Mouse (Mus musculus) gonadal fat pad, adult 2 months (tissue): ENCODE measurements around the gene Gm45808. TPM values are rescaled to one million over a fixed set of nuclear protein-coding genes. Genes with fewer than 3 reads are reported as not detected.
"Not testable (repeated sequence)": the region's sequence is repeated elsewhere in the genome, so short reads cannot be mapped to it uniquely, and the experiment has no call there.

Source experiments
- DNase-seq: peaks from one replicate; pipeline ENCODE4 v3.0.0-alpha.2; 2012; ENCODE audit warnings: low read depth
- polyA plus RNA-seq: library from polyadenylated mRNA; depleted of rRNA; stranded (reverse); fragments of >200 nt; gene quantifications from 2 replicates; pipeline ENCODE4 v1.2.3, GENCODE M21; 2012; rRNA removed

Gm45808 gene
- polyA plus RNA-seq = 1.2 and 6.9 TPM in 2 replicates

DNA sequence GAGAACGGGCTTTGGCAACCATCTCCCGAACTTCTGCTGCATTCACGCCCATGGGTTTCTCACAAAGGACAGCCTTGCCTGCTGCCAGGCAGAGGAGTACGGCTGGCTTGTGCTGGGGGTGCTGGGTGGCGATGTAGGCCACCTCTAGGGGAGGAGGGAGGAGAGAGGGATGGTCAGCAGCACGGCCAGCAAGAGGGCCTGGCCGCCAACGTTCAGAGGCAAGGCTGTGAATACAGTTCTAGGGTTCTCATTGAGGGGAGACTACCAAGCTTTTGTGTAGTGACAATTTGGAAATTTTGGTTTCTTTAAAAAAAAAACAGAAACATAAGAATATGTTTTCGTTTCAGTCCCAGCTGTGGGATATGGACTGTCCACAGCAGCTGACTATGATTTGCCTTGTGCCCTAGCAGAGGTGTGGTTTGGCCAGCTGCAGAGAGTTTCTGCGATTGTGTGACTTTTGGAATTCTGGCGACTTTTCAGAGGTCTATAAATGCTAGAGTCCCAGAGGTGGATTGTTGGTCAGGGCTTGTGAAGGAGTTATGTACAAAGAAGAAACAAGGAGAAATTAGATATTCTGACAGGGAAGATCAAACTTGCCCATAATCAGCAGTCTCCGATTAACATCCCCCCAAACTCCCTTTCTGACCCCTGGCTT, at the start of gene Gm45808:
Gm45808 (minus strand) TSS at position 51 of the 655 bp plus-strand sequence.
- DNase-seq = no peak

- DNase-seq = peak; percentile 61
These were observed 49.1 kb upstream of the Gm45808 start for GRCm38 (mm10) chr7:45535676-45536075.

- no peak for DNase-seq
These were observed 44.0 kb upstream of the Gm45808 start for GRCm38 (mm10) chr7:45530643-45531042.

DNA sequence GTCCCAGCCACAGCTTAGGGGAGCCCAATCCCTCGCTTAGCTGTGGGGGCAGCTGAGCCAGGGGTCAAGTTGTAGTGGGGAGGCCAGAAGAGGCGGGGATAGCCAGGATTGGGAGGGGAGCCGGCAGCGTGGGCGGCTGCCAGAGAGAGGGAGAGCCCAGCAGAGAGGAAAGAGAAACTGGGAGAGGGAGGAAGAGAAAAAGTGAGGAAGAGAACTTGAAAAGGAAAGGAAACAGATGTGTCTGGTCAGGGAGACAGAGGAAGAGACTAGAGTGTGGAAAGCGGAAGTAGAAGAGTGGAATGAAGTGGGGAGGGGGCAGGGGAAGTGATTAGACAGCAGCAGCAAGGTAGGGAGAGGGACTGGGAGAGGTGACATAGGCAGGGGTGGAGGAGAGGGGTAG, 42.9 kb upstream of the Gm45808 start:
- DNase-seq = no peak

- not testable (repeated sequence) for DNase-seq
These were observed 40.6 kb upstream of the Gm45808 start for GRCm38 (mm10) chr7:45527169-45527568.

DNA sequence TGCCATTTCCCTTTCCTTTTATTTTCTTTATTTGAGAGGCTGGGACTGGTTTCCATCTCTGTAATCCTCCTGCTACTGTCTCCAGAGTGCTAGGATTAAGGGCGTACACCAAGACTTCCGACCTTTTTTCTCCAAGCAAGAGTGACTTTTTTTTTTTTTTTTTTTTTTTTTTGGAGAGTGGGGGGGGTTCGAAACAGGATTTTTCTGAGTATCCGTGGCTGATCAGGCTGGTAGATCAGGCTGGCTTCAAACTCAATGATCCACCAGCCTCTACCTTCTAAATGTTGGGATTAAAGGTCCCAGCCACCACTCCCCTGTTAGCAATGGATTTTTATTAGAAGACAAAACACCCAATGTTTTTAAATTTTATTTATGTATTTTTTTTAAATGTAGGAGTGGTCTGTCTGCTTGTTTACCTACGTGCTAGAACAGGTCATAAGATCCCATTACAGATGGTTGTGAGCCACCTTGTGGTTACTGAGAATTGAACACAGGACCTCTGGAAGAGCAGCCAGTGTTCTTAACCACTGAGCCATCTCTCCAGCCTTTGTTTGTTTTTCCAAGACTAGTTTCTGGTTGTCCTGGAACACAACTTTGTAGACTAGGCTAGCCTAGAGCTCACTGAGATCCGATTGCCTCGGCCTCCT, 40.0 kb upstream of the Gm45808 start:
- DNase-seq = no peak

DNA sequence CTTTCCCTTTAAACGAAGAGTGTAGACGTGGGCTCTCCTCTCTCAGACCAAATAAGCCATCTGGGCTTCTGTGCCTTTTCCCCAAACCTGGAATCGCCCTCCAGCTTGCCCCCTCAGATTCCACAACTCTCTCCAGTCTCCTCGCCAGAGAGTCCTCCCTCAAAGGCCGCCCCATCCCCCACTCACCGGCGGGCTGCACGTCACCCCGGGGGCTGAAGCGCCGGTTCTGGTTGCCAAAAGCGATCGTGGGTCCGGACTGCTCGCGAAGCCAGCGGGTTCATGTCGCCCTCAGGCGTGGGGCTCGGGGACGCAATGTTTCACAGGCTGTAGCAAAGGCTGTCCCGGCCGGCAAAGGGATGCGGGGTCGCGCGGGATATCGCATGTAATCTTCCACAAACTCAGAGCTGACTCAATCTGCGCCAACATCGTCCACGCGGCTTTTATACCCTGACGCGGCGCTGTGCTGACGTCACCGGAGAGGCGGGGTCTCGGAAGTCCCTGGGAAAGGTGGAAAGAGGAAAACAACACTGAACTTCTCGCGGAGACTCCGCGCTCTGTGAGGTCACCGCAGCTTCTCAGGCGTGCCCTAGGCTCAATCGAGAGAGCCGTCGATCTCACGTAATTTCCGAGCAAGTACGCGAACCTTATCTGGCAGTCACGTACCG, 39.3 kb upstream of the Gm45808 start, which contains the start of the genes Ppp1r15a and Plekha4:
Ppp1r15a (minus strand) TSS at position 460 of the 665 bp plus-strand sequence.
Plekha4 (plus strand) TSS at position 522 of the 665 bp plus-strand sequence.
- DNase-seq = no peak

DNA sequence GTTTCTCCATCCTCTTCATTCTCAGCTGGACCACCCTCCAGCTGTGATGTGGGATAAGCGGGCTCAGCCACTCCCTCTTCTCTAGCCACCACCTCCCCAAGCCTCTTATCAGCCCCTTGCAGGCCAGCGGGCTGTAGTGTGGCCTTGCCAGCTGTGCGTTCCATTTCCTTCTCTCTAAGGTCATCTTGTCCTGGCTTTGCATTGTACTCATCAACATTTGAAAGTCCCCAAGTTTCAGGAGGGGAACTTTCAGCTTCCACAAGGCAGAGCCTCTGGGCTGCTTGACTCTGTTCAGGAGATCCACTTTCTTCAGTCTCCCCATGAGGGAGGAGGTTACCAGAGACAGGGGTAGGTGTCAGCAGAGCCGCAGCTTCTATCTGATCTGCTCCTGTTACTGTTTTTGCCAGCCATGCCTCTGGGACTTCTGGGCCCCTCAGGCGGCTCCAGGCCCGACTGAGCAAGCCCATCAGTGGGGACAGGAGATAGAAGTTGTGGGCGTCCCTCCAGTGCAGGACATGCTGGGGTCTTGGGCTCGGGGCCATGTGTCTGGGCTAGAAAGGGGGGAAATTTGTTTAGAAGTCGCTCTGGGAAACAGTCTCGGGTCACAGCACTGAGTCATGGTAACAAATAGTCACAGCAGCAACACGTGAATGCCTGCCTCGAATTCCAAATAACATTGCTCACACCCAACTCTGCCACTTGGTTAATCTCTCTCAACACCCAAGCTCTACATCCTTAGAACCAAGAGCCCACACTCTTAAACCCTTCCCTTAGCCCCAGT, 38.4 kb upstream of the Gm45808 start:
- no peak for DNase-seq

GRCm38 (mm10) chr7:45523678-45524170, 37.1 kb upstream of the Gm45808 start:
- no peak for DNase-seq

DNA sequence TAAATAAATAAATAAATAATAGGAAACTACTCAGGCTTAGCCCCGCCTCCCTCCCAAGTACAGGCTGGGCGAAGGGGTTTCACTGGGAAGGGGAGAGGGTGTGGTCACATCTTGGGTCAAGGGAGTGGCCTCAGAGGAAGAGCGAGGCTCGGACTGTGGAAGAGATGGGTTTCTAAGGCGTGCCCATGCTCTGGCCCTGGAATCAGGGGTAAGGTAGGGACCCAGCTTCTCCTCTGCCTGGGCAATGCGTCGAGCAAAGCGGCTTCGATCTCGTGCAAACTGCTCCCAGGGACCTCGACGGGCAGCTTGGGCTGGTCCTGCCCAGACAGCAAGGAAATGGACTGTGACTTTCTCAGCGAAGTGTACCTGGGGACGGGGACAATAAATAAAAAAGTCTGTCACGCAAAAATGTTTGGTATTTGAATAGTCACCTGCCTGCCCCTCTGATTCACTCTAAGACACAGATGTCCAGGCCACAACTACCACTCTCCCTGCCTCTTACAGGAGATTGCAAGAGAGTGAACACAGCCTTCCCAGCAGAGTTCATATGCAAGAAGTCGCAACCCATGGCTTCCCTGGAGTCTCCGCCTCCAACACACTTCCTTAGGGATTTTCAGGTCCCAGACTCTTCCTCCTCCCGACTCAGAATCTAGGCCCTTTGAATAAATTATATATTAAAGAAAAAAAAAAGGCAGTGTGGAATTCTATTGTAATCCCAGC, 36.5 kb upstream of the Gm45808 start:
- DNase-seq = no peak

GRCm38 (mm10) chr7:45522194-45522752, 35.7 kb upstream of the Gm45808 start:
- DNase-seq = no peak

DNA sequence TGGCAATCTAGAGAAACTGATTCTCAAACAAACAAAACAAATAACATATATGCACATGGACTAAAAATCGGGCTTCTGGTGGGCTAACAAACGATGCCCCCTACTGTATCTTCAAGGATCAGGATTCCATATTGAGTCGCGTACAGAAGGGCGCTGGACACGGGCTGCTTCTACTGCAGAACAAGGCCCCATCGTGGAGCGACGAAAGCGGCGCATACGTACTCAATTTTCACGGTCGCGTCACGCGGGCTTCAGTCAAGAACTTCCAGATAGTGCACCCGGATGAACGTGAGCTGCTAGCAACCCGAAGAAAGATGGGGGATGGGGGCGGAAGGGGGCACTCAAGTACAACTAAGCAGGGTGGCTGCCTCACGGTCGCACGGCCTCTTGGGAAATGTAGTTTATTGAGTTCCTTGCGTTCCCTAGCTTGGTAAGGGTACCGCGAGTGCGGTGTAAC, 35.1 kb upstream of the Gm45808 start:
- DNase-seq = no peak

DNA sequence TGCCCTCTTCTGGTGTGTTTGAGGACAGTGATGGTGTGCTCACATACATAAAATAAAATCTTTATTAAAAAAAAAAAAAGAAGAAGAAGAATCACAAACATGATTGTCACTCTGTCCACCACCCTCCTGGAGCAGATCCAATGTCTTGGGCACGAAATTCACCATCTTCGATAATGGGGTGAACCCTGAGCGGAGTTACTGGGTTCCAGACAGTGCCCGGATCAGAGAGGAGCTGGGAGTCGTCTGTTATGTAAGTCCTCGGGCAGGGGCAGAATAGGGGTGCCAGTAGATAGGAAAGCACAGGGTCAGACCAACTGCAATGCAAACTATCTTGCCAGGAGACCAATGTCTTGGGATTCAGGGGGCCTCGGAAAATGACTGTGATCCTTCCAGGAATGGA, 34.0 kb upstream of the Gm45808 start:
- DNase-seq = no peak

DNA sequence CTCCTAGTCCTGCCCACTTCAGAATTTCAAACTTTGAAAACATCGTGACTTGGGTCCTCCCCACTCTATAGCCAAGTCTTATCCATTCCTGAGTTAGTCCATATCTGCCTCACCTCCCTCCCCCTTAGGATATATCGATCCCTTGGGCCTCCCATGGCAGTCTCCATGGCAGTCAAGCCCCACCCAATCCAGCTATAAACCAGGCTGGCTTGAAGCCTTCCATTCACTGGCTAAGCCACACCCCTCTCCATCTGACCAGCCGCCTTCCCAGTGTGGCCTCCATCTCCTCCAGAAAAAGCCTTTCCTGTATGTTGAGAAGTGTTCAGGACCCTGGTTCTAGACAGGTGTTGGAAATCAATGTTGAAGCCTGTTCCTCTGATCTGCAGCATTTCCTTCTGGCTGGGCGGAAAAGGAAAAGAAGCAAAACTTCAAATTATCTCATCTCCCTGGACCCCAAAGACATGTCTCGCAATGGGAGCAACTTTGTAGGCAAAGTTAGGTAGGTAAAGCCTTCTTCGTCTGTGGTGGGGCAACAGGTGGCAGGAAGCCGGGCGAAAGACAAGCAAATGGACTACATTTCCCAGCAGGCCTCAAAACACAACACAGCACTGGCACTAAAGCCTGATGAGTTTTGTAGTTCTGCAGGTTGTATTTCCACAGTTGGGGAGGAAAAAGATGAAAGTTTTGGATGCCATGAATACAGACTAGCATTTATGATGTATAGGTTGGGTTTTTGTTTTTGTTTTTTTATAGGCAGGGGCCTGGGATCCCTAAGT, 32.9 kb upstream of the Gm45808 start:
- no peak for DNase-seq

DNA sequence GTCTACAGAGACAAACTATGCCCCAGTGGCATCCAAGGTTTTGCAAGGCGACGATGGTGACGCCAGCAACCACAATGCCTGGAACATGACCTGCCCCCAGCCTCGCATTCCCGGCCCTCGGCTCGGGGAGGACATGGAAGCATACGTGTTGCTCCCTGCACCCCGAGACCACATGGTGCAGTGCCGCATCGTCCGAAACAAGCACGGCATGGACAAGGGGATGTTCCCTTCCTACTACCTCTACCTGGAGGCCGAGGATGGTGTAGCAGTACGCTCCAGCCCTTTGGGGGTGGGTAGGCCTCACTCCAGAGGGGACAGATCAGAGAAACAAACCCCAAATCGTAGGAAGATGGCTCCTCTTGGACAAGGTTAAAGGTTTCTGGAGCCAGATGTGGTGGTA, 32.0 kb upstream of the Gm45808 start:
- no peak for DNase-seq

DNA sequence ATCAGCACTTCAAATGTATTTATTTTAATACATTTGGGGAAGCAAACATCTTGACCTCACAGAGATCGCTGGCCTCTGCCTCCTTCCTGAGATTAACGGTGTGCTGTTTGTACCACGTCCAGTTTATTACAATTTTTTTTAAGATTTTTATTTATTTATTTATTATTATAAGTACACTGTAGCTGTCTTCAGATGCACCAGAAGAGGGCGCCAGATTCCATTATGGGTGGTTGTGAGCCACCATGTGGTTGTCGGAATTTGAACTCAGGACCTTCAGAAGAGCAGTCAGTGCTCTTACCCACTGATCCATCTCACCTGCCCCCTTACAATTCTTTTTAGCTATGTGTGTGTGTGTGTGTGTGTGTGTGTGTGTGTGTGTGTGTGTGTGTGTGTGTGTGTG, 30.2 kb upstream of the Gm45808 start:
- not testable (repeated sequence) for DNase-seq

DNA sequence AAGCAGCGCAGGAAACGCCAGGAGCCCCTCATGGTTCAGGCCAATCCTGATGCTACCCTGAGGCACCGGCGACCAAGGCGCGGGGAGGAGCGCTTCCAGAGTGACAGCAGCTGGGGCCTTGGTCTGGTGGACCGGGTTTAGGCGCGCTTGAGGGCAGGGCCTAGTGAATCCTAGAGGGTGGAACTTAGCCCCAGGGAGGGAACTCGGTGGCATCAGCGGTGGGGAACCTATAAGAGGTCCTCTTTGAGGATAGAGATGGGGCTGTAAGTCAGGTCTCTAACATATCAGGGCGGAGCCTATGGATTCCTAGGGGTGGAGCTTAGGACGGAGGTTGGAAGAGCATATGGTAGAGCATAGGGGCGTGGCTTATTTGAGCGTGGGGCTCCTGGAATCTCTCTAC, 28.8 kb upstream of the Gm45808 start:
- no peak for DNase-seq

DNA sequence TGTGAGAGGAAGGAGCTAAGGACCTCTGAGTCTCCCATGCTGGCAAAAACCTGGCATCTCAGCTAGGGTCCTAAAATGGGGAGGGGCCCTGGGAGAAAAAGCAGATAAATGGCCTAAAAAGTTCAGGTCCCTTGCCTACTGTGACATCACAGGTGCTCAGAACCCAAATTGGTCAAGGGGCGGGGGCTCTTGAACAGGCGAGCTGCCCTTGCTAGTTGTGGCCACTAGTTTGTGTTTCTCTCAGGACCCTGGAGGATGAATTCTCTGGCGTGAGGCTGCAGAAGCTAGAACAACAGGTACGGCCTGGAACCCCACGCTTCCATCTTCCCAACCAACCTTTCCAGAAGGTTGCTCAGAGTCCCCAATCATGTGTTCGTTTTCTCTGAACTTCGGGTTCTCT, 27.8 kb upstream of the Gm45808 start:
- DNase-seq = no peak

- no peak for DNase-seq
These were observed 23.5 kb upstream of the Gm45808 start, which contains the start of gene Nucb1 for GRCm38 (mm10) chr7:45509912-45510787. Gene Nucb1 (minus strand): TSS chr7:45510406.
